Mouse (Mus musculus) heart, adult 18-20 months (tissue): Measurements from ENCODE around the gene Ccp110. TPM values are rescaled to one million over a fixed set of nuclear protein-coding genes. Genes with fewer than 3 reads are reported as not detected.

Source experiments
- DNase-seq, 2 experiments: peaks; one replicate each; pipeline ENCODE4 v3.0.0; 2021 to 2022; ENCODE audit warnings: mixed read lengths in 1 of 2
- total RNA-seq, 2 experiments: library from RNA; stranded (reverse); gene quantifications; 2 replicates each; pipeline ENCODE4 v1.2.3; 2021

Ccp110 gene
- total RNA-seq, 2 experiments from 2014 or later: 1.2 to 1.9 TPM

DNA sequence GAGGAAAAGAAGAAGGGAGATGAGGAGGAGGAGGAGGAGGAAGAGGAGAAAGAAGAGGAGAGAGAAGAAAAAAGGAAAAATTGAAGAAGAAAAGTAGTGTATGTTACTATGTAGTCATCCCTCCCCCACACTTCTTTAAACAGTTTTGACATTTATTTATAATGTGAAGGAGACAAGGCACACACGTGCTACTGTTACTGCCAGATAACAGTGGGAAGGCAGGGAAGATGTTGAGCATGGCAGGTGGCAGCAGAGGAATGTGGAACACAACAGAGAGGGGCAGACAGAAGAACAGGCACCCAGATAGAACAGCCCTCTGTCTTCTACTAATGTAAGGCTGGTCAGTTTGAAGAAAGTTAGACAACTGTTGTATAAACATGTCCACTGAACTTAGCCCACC, 57.3 kb downstream of the Ccp110 start:
- DNase-seq: no peak

DNA sequence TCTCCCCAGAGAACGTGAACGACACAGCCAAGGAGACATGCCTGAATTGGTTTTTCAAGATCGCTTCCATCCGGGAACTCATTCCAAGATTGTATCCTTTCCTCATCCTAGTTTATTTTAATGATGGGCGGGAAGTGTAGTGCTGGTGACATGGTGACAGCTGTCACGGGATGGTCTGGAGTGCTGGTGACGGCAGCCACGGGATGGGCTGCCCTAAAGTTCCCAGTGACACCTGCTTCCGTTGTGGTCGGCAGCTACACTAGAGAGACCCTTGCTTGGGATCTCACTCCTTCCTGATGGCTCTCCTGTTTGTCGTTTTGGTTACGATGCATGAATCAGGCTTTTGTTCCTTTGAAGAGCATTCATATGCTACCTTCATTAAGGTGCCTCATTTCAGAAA, 60.7 kb downstream of the Ccp110 start:
- no peak for DNase-seq

DNA sequence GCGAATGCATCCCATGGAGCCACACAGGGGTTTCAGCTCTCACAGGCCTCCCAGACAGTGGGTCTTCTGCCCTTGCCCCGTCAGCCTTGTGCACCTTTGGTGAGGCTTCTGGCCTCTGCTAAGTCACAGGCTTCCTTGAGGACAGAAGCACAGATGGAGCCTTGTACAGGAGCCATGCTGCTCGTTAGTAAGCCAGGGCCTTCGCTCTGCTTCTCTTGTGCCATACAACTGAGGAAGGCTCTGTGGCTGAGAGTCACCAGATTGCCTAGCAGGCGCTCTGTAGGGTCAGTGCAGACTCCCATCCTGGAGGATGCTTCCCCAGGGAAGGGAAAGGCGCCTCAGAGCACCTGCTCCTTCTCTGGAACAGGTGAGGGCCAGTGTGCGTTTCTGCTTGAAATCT, 63.6 kb downstream of the Ccp110 start:
- no peak for DNase-seq

DNA sequence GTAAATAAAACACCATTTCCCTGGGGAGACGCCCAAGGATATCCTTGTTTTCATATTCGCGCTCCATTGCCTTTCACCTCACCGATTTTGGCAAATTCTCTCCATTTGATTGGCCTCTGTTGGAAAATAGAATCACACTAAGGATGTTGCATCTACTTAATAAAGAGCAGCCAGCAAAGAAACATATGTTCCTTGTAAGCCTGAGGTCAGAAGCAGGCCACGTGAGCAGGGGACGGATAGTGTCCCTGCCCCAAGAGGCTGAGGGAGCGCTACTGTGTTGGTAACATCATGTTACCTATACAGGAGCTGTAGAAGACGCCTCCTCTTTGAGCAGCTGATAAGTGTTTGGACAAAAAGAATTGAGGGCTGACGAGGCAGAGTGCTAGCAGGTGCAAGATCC, 64.1 kb downstream of the Ccp110 start:
- peak in 1 of 2 experiments; percentile 32 for DNase-seq

DNA sequence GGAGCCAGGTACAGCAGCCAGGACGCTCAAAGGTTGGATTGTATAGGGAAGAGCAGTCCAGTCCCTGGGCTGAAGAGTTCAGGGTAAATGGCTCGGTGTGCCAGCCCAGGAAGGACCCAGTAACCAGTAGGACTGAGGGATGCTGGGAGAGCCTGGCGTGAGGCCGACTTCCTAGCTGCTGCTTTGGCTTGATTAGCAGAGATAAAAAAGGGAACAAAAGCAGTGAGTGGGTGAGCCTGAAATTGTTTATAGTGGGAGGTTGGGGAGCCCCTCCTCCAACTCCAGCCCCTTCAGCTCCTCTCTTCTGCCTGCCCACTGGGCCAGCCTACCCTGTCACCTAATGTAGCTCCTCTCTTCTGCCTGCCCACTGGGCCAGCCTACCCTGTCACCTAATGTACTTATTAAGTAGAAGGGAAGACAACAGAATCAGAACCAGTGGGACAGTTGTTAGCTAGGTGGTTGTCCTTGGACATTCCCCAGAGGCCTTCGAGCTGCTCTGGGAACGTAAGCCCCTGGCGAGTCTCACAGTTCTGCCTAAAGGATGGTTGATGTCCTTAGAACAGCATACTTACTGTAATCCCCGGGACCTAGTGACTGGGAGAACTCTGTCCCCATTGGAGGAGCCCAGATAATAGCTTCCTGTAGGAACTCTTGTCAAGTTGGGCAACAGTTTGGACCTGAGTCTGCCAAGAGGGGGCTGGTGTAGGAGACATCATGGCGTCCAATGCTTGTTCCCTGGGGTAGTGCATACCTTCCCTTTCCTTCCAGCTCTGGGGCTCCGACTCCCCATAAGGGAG, 65.4 kb downstream of the Ccp110 start:
- DNase-seq: peak; percentile 49 to 60

DNA sequence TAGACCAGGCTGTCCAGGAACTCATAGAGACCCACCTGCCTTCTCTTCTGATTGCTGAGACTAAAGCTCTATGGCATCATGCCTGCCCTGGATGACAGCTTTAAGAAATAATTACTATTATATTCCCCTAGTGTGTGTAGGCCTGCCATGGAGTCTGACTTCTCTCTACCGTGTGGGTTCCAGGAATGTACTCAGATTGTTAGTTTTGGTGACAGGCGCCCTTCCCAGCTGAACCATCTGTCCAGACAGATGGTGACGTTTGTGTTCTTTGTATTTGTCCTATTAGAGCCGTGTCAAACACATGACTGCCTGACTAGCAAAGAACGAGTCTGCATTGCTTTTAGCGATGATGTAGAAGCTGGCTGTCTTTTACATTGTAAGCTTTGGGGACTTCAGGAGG, 66.2 kb downstream of the Ccp110 start:
- DNase-seq: no peak

DNA sequence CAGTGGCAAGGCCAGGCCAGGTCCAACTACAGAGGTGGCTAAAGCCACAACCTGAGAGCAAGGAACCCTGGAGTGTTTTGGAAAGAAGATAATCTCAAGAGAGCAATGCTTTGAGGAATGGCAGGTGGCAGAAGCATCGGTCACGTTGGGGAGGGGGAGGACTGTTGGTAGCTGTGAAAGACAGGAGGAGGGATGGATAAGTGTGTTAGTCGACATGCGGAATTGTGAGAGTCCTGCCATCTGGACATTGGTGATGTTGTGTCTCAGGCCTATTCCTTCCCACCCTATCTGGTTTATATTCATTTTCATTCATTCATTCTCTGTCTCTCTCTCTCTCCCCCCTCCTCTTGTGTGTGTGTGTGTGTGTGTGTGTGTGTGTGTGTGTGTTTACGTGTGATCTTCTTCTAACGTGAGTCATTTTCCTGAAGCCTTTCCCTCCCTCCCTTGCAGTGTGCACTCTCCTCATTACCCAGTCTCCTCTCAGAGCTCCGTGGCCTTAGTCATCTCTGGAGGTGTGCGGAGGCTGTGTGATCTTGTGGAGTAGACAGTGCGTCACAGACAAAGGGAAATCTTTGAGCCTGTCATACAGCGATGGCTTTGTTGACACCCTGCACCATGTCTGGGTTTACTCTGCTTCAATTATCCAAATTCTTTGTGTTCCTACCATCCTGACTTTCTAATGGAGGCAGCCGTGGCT, 71.1 kb downstream of the Ccp110 start:
- DNase-seq: no peak

DNA sequence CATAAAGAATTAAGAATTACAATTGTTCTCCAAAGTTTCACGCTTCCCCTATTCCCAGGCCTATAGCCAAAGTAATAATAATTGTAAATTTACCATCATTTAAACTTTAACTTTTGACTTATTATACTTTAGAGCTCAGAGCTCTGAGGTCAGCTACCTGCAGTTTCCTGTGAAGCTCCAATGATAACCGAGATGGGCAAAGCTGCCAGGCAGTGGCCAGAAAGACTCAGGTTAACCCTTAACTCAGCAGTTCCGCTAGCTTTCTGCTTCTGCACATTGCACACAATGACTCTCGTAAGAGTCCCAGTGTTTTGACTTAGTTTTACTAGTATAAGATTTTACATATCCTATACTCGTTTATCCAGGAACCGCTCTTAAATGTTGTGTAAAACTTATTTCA, 73.7 kb downstream of the Ccp110 start:
- DNase-seq: no peak

Other genes with a start within 250 kb of the Ccp110 start
- 10 to 100 TPM; 19.1 to 23.7 TPM for gene Itpripl2, start 220.6 kb upstream of the Ccp110 start, total RNA-seq
- gene Coq7, start 179.2 kb upstream of the Ccp110 start, total RNA-seq: 100 to 1,000 TPM; 120 to 126 TPM
- 1 to 10 TPM; 5.4 to 9.2 TPM for gene Tmc7, start 127.8 kb upstream of the Ccp110 start, total RNA-seq
- under 1 TPM; 0.17 to 0.87 TPM for gene Tmc5, start 115.3 kb upstream of the Ccp110 start, total RNA-seq
- 10 to 100 TPM; 32.3 to 37.5 TPM for gene Gde1, start 6.8 kb upstream of the Ccp110 start, total RNA-seq
- gene Vps35l, start 27.7 kb downstream of the Ccp110 start, total RNA-seq: 10 to 100 TPM; 21.2 to 24.8 TPM
- gene Iqck, start 143.2 kb downstream of the Ccp110 start, total RNA-seq: under 1 TPM; 0.10 to 0.59 TPM
- 10 to 100 TPM; 12.3 to 12.6 TPM for gene Knop1, start 143.7 kb downstream of the Ccp110 start, total RNA-seq